Mouse (Mus musculus) CH12.LX (cell line): ENCODE measurements around the gene Ptcd3. TPM values are rescaled to one million over a fixed set of nuclear protein-coding genes. Genes with fewer than 3 reads are reported as not detected.

ENCODE experiments used
- DNase-seq: peaks from one replicate; pipeline ENCODE4 v3.0.0-alpha.2; 2013; ENCODE audit errors: extremely low read depth
- H3K27ac ChIP-seq: 2 replicates; pipeline ENCODE4 v1.5.1; 2012; ENCODE audit warnings: low read depth, mild to moderate bottlenecking, control low read depth, moderate library complexity; ENCODE audit not compliant: insufficient read depth
- H3K27me3 ChIP-seq: replicated peaks from 2 replicates; pipeline ENCODE3; 2012; ENCODE audit warnings: inconsistent platforms
- H3K36me3 ChIP-seq, 2 experiments: replicated peaks in 1 of 2; 2 replicates each; pipeline versions ENCODE3 to v1.6.1; 2012; ENCODE audit warnings: inconsistent platforms in 1 of 2, low read length in 1 of 2, mild to moderate bottlenecking in 1 of 2, mixed read lengths in 1 of 2, moderate library complexity in 1 of 2; ENCODE audit not compliant: control insufficient read depth in 1 of 2, insufficient read depth in 1 of 2
- H3K4me1 ChIP-seq, 2 experiments: 2 replicates each; pipeline ENCODE4 v1.6.1; 2012; ENCODE audit warnings: inconsistent platforms in 1 of 2, moderate library complexity in 1 of 2; ENCODE audit not compliant: insufficient read depth in 2 of 2, control insufficient read depth in 1 of 2
- H3K4me2 ChIP-seq: 2 replicates; pipeline ENCODE4 v1.6.1; 2012; ENCODE audit warnings: low read depth, mild to moderate bottlenecking, control low read depth; ENCODE audit not compliant: poor library complexity, insufficient read depth, severe bottlenecking
- H3K4me3 ChIP-seq, 3 experiments: fragments of 150-350 bp in 1 of 3; sonication (generic) in 1 of 3; replicated peaks in 1 of 3; 2 replicates each; pipeline versions ENCODE3 to v1.5.1; 2011 to 2012; ENCODE audit warnings: low read depth in 2 of 3, low read length in 2 of 3, mild to moderate bottlenecking in 2 of 3, moderate library complexity in 2 of 3, control low read depth in 1 of 3, improper control_type of control experiment in 1 of 3, inconsistent platforms in 1 of 3, mixed read lengths in 1 of 3; ENCODE audit not compliant: poor library complexity in 1 of 3
- H3K79me2 ChIP-seq: replicated peaks from 2 replicates; pipeline ENCODE4 v1.6.1; 2012; ENCODE audit warnings: mild to moderate bottlenecking, moderate library complexity; ENCODE audit not compliant: control insufficient read depth, poor library complexity, insufficient read depth, severe bottlenecking; ENCODE audit errors: extremely low read depth
- H3K9ac ChIP-seq: 2 replicates; pipeline ENCODE4 v1.6.1; 2012; ENCODE audit warnings: low read depth, mild to moderate bottlenecking, control low read depth, moderate library complexity; ENCODE audit not compliant: insufficient read depth
- H3K9me3 ChIP-seq: replicated peaks from 2 replicates; pipeline ENCODE3; 2012; ENCODE audit warnings: low read length, inconsistent platforms, mixed read lengths
- BHLHE40 ChIP-seq: IDR thresholded peaks from 2 replicates; pipeline ENCODE4 v1.6.1; 2011; ENCODE audit warnings: mild to moderate bottlenecking, low read depth, low read length, improper control_type of control experiment
- CHD1 ChIP-seq: IDR thresholded peaks from 2 replicates; pipeline ENCODE4 v1.6.1; 2012; ENCODE audit warnings: low read depth, low read length, improper control_type of control experiment, inconsistent platforms
- CHD2 ChIP-seq: IDR thresholded peaks from 2 replicates; pipeline ENCODE4 v1.6.1; 2011; ENCODE audit warnings: low read length, improper control_type of control experiment
- CTCF ChIP-seq, 2 experiments: IDR thresholded peaks in 1 of 2; conservative IDR thresholded peaks in 1 of 2; 2 replicates each; pipeline ENCODE4 v1.5.1; 2011 to 2012; ENCODE audit warnings: low read depth in 2 of 2, low read length in 2 of 2, improper control_type of control experiment in 1 of 2, inconsistent platforms in 1 of 2, mild to moderate bottlenecking in 1 of 2, moderate library complexity in 1 of 2
- E2F4 ChIP-seq: IDR thresholded peaks from 2 replicates; pipeline ENCODE4 v1.6.1; 2011; ENCODE audit warnings: low read depth, low read length, improper control_type of control experiment; ENCODE audit not compliant: insufficient replicate concordance
- ELF1 ChIP-seq: IDR thresholded peaks from 2 replicates; pipeline ENCODE4 v1.6.1; 2014; ENCODE audit warnings: low read depth, mild to moderate bottlenecking, inconsistent platforms, low read length, improper control_type of control experiment
- EP300 ChIP-seq: IDR thresholded peaks from 2 replicates; pipeline ENCODE4 v1.6.1; 2011; ENCODE audit warnings: low read length, improper control_type of control experiment
- ETS1 ChIP-seq: conservative IDR thresholded peaks from 2 replicates; pipeline ENCODE4 v1.6.1; 2012; ENCODE audit warnings: low read depth, mild to moderate bottlenecking, inconsistent platforms, low read length, improper control_type of control experiment, moderate library complexity
- GABPA ChIP-seq: IDR thresholded peaks from 2 replicates; pipeline ENCODE4 v1.6.1; 2012; ENCODE audit warnings: low read depth, low read length, improper control_type of control experiment, inconsistent platforms; ENCODE audit not compliant: insufficient replicate concordance
- HCFC1 ChIP-seq: IDR thresholded peaks from 2 replicates; pipeline ENCODE4 v1.6.1; 2012; ENCODE audit warnings: low read depth, mild to moderate bottlenecking, inconsistent platforms, low read length, improper control_type of control experiment
- IRF4 ChIP-seq: IDR thresholded peaks from 2 replicates; pipeline ENCODE4 v1.6.1; 2014; ENCODE audit warnings: low read depth, mild to moderate bottlenecking, inconsistent platforms, low read length, improper control_type of control experiment
- JUN ChIP-seq: IDR thresholded peaks from 2 replicates; pipeline ENCODE4 v1.6.1; 2011; ENCODE audit warnings: low read depth, mild to moderate bottlenecking, low read length, improper control_type of control experiment, moderate library complexity; ENCODE audit not compliant: insufficient read depth
- JUND ChIP-seq: conservative IDR thresholded peaks from 2 replicates; pipeline ENCODE4 v1.6.1; 2011; ENCODE audit warnings: low read depth, low read length, improper control_type of control experiment
- KAT2A ChIP-seq: IDR thresholded peaks from 2 replicates; pipeline ENCODE4 v1.6.1; 2012; ENCODE audit warnings: low read length, improper control_type of control experiment, inconsistent platforms; ENCODE audit not compliant: insufficient replicate concordance
- MAFK ChIP-seq: IDR thresholded peaks from 2 replicates; pipeline ENCODE4 v1.6.1; 2011; ENCODE audit warnings: low read length, improper control_type of control experiment; ENCODE audit not compliant: insufficient replicate concordance
- MAX ChIP-seq: IDR thresholded peaks from 2 replicates; pipeline ENCODE4 v1.6.1; 2011; ENCODE audit warnings: low read length, improper control_type of control experiment
- MAZ ChIP-seq: IDR thresholded peaks from 2 replicates; pipeline ENCODE4 v1.6.1; 2012; ENCODE audit warnings: low read depth, mild to moderate bottlenecking, inconsistent platforms, low read length, improper control_type of control experiment, moderate library complexity
- MEF2A ChIP-seq: IDR thresholded peaks from 2 replicates; pipeline ENCODE4 v1.6.1; 2014; ENCODE audit warnings: low read depth, mild to moderate bottlenecking, inconsistent platforms, low read length, improper control_type of control experiment, borderline replicate concordance
- MXI1 ChIP-seq: IDR thresholded peaks from 2 replicates; pipeline ENCODE4 v1.6.1; 2011; ENCODE audit warnings: mild to moderate bottlenecking, low read depth, low read length, improper control_type of control experiment
- MYC ChIP-seq: IDR thresholded peaks from 2 replicates; pipeline ENCODE4 v1.6.1; 2011; ENCODE audit warnings: low read depth, mild to moderate bottlenecking, improper control_type of control experiment, low read length
- NELFE ChIP-seq: IDR thresholded peaks from 2 replicates; pipeline ENCODE4 v1.6.1; 2011; ENCODE audit warnings: low read depth, low read length, improper control_type of control experiment
- NRF1 ChIP-seq: IDR thresholded peaks from 2 replicates; pipeline ENCODE4 v1.6.1; 2014; ENCODE audit warnings: low read depth, mild to moderate bottlenecking, inconsistent platforms, low read length, improper control_type of control experiment, moderate library complexity
- PAX5 ChIP-seq: IDR thresholded peaks from 2 replicates; pipeline ENCODE4 v1.6.1; 2012; ENCODE audit warnings: low read length, inconsistent platforms, mixed read lengths
- POLR2A ChIP-seq: IDR thresholded peaks from 2 replicates; pipeline ENCODE4 v1.6.1; 2011; ENCODE audit warnings: low read depth, mild to moderate bottlenecking, improper control_type of control experiment, low read length
- POLR2AphosphoS2 ChIP-seq: IDR thresholded peaks from 2 replicates; pipeline ENCODE4 v1.6.1; 2011; ENCODE audit warnings: low read depth, low read length, improper control_type of control experiment
- RAD21 ChIP-seq: IDR thresholded peaks from 2 replicates; pipeline ENCODE4 v1.6.1; 2011; ENCODE audit warnings: low read depth, mild to moderate bottlenecking, low read length, improper control_type of control experiment, moderate library complexity
- RCOR1 ChIP-seq: conservative IDR thresholded peaks from 2 replicates; pipeline ENCODE4 v1.6.1; 2012; ENCODE audit warnings: low read depth, mild to moderate bottlenecking, inconsistent platforms, low read length, improper control_type of control experiment
- SIN3A ChIP-seq: IDR thresholded peaks from 2 replicates; pipeline ENCODE4 v1.6.1; 2012; ENCODE audit warnings: low read length, improper control_type of control experiment, inconsistent platforms
- SMC3 ChIP-seq: IDR thresholded peaks from 2 replicates; pipeline ENCODE4 v1.6.1; 2011; ENCODE audit warnings: low read depth, low read length, improper control_type of control experiment
- TBP ChIP-seq: conservative IDR thresholded peaks from 2 replicates; pipeline ENCODE4 v1.6.1; 2011; ENCODE audit warnings: low read depth, low read length, improper control_type of control experiment
- TCF12 ChIP-seq: IDR thresholded peaks from 2 replicates; pipeline ENCODE4 v1.6.1; 2014; ENCODE audit warnings: low read depth, mild to moderate bottlenecking, inconsistent platforms, low read length, improper control_type of control experiment
- UBTF ChIP-seq: IDR thresholded peaks from 2 replicates; pipeline ENCODE4 v1.6.1; 2012; ENCODE audit warnings: low read depth, mild to moderate bottlenecking, inconsistent platforms, low read length, improper control_type of control experiment, moderate library complexity
- USF1 ChIP-seq: IDR thresholded peaks from 2 replicates; pipeline ENCODE4 v1.6.1; 2014; ENCODE audit warnings: low read depth, mild to moderate bottlenecking, inconsistent platforms, low read length, improper control_type of control experiment
- USF2 ChIP-seq: conservative IDR thresholded peaks from 2 replicates; pipeline ENCODE4 v1.6.1; 2011; ENCODE audit warnings: low read depth, low read length, improper control_type of control experiment
- ZC3H11A ChIP-seq: IDR thresholded peaks from 2 replicates; pipeline ENCODE4 v1.6.1; 2012; ENCODE audit warnings: low read depth, mild to moderate bottlenecking, inconsistent platforms, low read length, improper control_type of control experiment
- ZKSCAN1 ChIP-seq: IDR thresholded peaks from 2 replicates; pipeline ENCODE4 v1.6.1; 2012; ENCODE audit warnings: low read depth, inconsistent platforms, low read length, improper control_type of control experiment, borderline replicate concordance
- ZMIZ1 ChIP-seq: IDR thresholded peaks from 2 replicates; pipeline ENCODE4 v1.6.1; 2012; ENCODE audit warnings: low read depth, mild to moderate bottlenecking, inconsistent platforms, low read length, improper control_type of control experiment
- ZNF384 ChIP-seq: IDR thresholded peaks from 2 replicates; pipeline ENCODE4 v1.6.1; 2012; ENCODE audit warnings: low read depth, low read length, improper control_type of control experiment, inconsistent platforms
- dilution Hi-C: fragments of 300-500 bp; cut with MboI; formaldehyde crosslinking; loops from 2 replicates; pipeline ENCODE4 v1.14.3; 2020; ENCODE audit warnings: low sequenced_read_pairs; ENCODE audit not compliant: extremely low pct_unique_long_range_greater_than_20kb, extremely low pct_ligation_motif_present
- in situ Hi-C: fragments of 300-500 bp; cut with MboI; formaldehyde crosslinking; loops from 3 replicates; pipeline ENCODE4 v1.14.3; 2019; ENCODE audit warnings: low sequenced_read_pairs, low pct_ligation_motif_present, low pct_unique_long_range_greater_than_20kb, mixed read lengths
- polyA plus RNA-seq: library from polyadenylated mRNA; unstranded; fragments of >175 nt; gene quantifications from 2 replicates; pipeline ENCODE4 v1.2.1, GENCODE M21; 2012; ENCODE audit warnings: low read depth; ENCODE audit not compliant: insufficient read length
- total RNA-seq, 2 experiments: library from RNA; depleted of rRNA; stranded (reverse); fragments of 300-350 nt in 1 of 2; fragments of >200 nt in 1 of 2; gene quantifications; 2 replicates each; pipeline ENCODE4 v1.2.3; 2012 to 2014

Gene Ptcd3
- total and polyA plus RNA-seq, 3 experiments, result 76.6 to 169 (median 110) TPM

DNA sequence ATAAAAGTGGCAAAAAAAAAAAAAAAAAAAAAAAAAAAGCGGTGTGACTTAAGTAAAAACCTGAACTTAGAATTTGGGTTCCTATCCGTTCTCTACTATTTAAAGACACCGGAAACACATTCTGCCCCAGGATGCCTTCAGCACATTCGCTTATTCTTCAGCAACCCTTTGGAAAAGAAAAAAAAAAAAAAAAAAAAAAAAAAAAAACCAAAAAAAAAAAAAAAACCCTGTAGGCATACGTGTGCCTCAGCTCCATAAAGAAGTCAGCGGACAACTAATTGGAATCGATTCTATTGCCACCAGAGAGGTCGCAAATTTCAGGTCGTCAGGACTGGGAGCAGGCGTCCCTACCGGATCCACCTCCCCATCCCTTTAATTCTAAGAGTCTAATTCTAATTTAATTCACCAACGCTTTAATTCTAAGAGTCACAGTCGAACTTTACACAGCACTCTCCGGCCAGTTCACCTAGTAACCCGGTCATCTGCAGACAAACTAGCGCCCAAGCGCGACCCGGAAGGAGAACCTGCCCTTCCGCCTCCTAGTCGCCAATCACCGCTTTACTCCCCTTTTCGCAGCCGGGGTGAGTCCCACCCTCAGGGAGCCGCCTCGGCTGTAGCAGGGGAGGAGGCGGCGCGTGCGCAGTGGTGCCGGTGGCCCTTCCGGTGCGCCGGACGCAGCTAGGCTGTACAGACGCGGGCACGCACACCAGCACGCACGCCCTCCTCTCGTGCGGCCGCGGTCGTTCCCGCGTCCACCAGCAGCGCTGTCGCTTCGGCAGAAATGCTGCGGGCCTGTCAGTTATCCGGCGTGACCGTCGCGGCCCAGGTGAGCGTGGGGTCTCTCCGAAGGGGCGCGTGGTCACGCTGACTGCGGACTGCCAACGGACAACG is 77.6 kb downstream of the Ptcd3 start, which contains the start of gene Immt:
Immt (plus strand) TSS at position 642 of the 891 bp plus-strand sequence.
- peak; percentile 98 for TF ChIP-seq KAT2A
- TF ChIP-seq MAX, result no peak
- no peak for TF ChIP-seq EP300
- no peak for TF ChIP-seq UBTF
- TF ChIP-seq GABPA, result peak; percentile 55; the same call in 1 of the 2 replicates
- TF ChIP-seq JUND, result no peak
- TF ChIP-seq TBP, result peak; percentile 76
- TF ChIP-seq NELFE, result peak; percentile 88
- TF ChIP-seq SMC3, result no peak
- TF ChIP-seq USF1, result no peak
- TF ChIP-seq ELF1, result peak; percentile 93
- peak; percentile 74; the same call in 1 of the 2 replicates for TF ChIP-seq E2F4
- peak; percentile 99 for TF ChIP-seq NRF1
- TF ChIP-seq PAX5, result no peak
- TF ChIP-seq HCFC1, result peak; percentile 93
- TF ChIP-seq RAD21, result no peak
- TF ChIP-seq MEF2A, result peak; percentile 30; the same call in 1 of the 2 replicates
- peak; percentile 91 for TF ChIP-seq RCOR1
- no peak for TF ChIP-seq JUN
- no peak for TF ChIP-seq USF2
- TF ChIP-seq ZKSCAN1, result no peak
- TF ChIP-seq MXI1, result peak; percentile 84
- TF ChIP-seq POLR2AphosphoS2, result peak; percentile 80
- peak; percentile 77; the same call in 1 of the 2 replicates for TF ChIP-seq MAZ
- peak; percentile 53 for TF ChIP-seq CHD1
- peak; percentile 89 for TF ChIP-seq TCF12
- peak; percentile 79; the same call in 1 of the 2 replicates for TF ChIP-seq BHLHE40
- peak; percentile 59 for TF ChIP-seq IRF4
- peak; percentile 99 for TF ChIP-seq CHD2
- TF ChIP-seq POLR2A, result peak; percentile 89
- TF ChIP-seq MYC, result no peak; the same call in 1 of the 2 replicates
- no peak for TF ChIP-seq CTCF (conservative IDR thresholded peaks at IDR 0.05 in 1 of 2, IDR thresholded peaks at IDR 0.05 in 1 of 2; ENCODE audit: low read depth in 2 of 2, low read length in 2 of 2)
- TF ChIP-seq ZMIZ1, result peak; percentile 96
- peak; percentile 94 for TF ChIP-seq ZNF384
- peak; percentile 88; the same call in 1 of the 2 replicates for TF ChIP-seq SIN3A
- TF ChIP-seq MAFK, result 0 out of 2 replicates have a peak, but pooled peaks have one; percentile 12
- TF ChIP-seq ZC3H11A, result no peak
- peak; percentile 28; the same call in 1 of the 2 replicates for TF ChIP-seq ETS1
- dilution Hi-C loops, result no loop called here
- H3K27ac ChIP-seq, result peak within 1 kb of the TSS; percentile 94
- H3K9me3 ChIP-seq, result no peaks in the 10 kb centered on the region
- H3K36me3 ChIP-seq, result peaks cover 4 to 20% of the 10 kb centered on the region in 2 experiments
- peaks cover 4 to 23% of the 10 kb centered on the region in 2 experiments; a peak in 3 of 4 replicates for H3K4me1 ChIP-seq
- H3K79me2 ChIP-seq, result peaks cover 30% of the 10 kb centered on the region
- peak within 1 kb of the TSS; percentile 97 to 100 (median 98) for H3K4me3 ChIP-seq
- in situ Hi-C loops, result no loop called here
- peak; percentile 96 for DNase-seq
- H3K27me3 ChIP-seq, result no peaks in the 10 kb centered on the region
- peak within 1 kb of the TSS; percentile 88 for H3K4me2 ChIP-seq
- peak within 1 kb of the TSS; percentile 99 for H3K9ac ChIP-seq
